In genomic region chr8:84200126-84200555, GRCm38 (mm10) we compare ENCODE assay signal across 8 mouse cellular contexts. TPM values are rescaled to one million over a fixed set of nuclear protein-coding genes. Genes with fewer than 3 reads are reported as not detected.
DNase-seq lines count a peak whose midpoint lies in the region; ATAC-seq lines count a peak whose summit lies in the region.
"Had no signal": no experiment of that assay in that cellular context is flagged by ENCODE, and none has a peak within 500 bp of the region (broad histone marks: within the 10 kb centered on the region; RNA-seq: fewer than 3 reads in every experiment).

No protein-coding gene starts in this region.

- H3K27me3 ChIP-seq in forebrain, embryonic 10.5 days (ENCODE audit: poor library complexity, severe bottlenecking), result peaks cover 28% of the 10 kb centered on the region
- no peaks in the 10 kb centered on the region for H3K27me3 ChIP-seq in kidney, embryonic 16.5 days (ENCODE audit: insufficient read depth, low read length)

- H3K27ac ChIP-seq in forebrain, embryonic 10.5 days, result peak overlapping the region; percentile 94
- peak overlapping the region; percentile 99 for H3K27ac ChIP-seq in kidney, embryonic 16.5 days (ENCODE audit: low read length)

- peaks cover 4% of the 10 kb centered on the region; the same call in 1 of the 2 replicates for H3K36me3 ChIP-seq in forebrain, embryonic 10.5 days (replicated peaks)
- H3K36me3 ChIP-seq in kidney, embryonic 16.5 days (ENCODE audit: insufficient read depth, low read length), result no peaks in the 10 kb centered on the region

- no peak for ATAC-seq in kidney, embryonic 16.5 days (ENCODE audit: low FRiP score, low TSS enrichment)

- peaks cover 74% of the 10 kb centered on the region for H3K4me1 ChIP-seq in forebrain, embryonic 10.5 days
- H3K4me1 ChIP-seq in kidney, embryonic 16.5 days (ENCODE audit: insufficient read depth, low read length), result peaks cover 63% of the 10 kb centered on the region

- H3K4me2 ChIP-seq in kidney, embryonic 16.5 days (replicated peaks; ENCODE audit: low read depth, low read length), result peak overlapping the region; percentile 78

- H3K9ac ChIP-seq in kidney, embryonic 16.5 days (replicated peaks; ENCODE audit: low read length), result peak overlapping the region; percentile 92

- 28% methylated on average over 8 of the region's 8 CpGs for WGBS in forebrain, embryonic 10.5 days
- WGBS in kidney, embryonic 16.5 days, result 15% methylated on average over 8 of the region's 8 CpGs

- peak overlapping the region; percentile 69 for H3K4me3 ChIP-seq in forebrain, embryonic 10.5 days
- H3K4me3 ChIP-seq in kidney, embryonic 16.5 days (ENCODE audit: low read length), result peak overlapping the region; percentile 75

- peak; percentile 31 for DNase-seq in ovary, postnatal 36 days (ENCODE audit: low spot score)
- no peak for DNase-seq in ovary, adult 18-20 months (ENCODE audit: low spot score)
- no peak for DNase-seq in forebrain, embryonic 10.5 days (ENCODE audit: extremely low spot score, low spot score)
- DNase-seq in neural tube, embryonic 10.5 days (ENCODE audit: extremely low spot score, low spot score), result peak; percentile 26
- no peak for DNase-seq in ovary, postnatal 14 days (ENCODE audit: low spot score)
- no peak for DNase-seq in cerebellum, adult 18-20 months

- no peaks in the 10 kb centered on the region for H3K9me3 ChIP-seq in forebrain, embryonic 10.5 days
- no peaks in the 10 kb centered on the region for H3K9me3 ChIP-seq in kidney, embryonic 16.5 days (ENCODE audit: low read length)

RNA-seq across cellular contexts. Expression of gene Nanos3, which starts 15.1 kb away (rescaled TPM):
- 2.6 and 3.7 TPM in 2 replicates for polyA plus RNA-seq in forebrain, embryonic 10.5 days (2016; fragmentation: Nextera tagmentation; extraction: Ambion mirVana)
- polyA plus RNA-seq in kidney, embryonic 16.5 days (2015; fragmentation: Nextera tagmentation; extraction: Ambion mirVana), result 2.6 and 3.1 TPM in 2 replicates
- polyA plus RNA-seq: erythroblast, embryonic 14.5 days had no signal

RNA-seq across cellular contexts. Expression of gene Zswim4, which starts 36.7 kb away (rescaled TPM):
- 28.6 and 31.4 TPM in 2 replicates for polyA plus RNA-seq in forebrain, embryonic 10.5 days (2016; fragmentation: Nextera tagmentation; extraction: Ambion mirVana)
- 18.3 and 18.5 TPM in 2 replicates for polyA plus RNA-seq in kidney, embryonic 16.5 days (2015; fragmentation: Nextera tagmentation; extraction: Ambion mirVana)

RNA-seq across cellular contexts. Expression of gene D8Ertd738e, which starts 49.4 kb away (rescaled TPM):
- 386 and 390 TPM in 2 replicates for polyA plus RNA-seq in forebrain, embryonic 10.5 days (2016; fragmentation: Nextera tagmentation; extraction: Ambion mirVana)
- polyA plus RNA-seq in kidney, embryonic 16.5 days (2015; fragmentation: Nextera tagmentation; extraction: Ambion mirVana), result 321 and 330 TPM in 2 replicates

RNA-seq across cellular contexts. Expression of gene 4930432K21Rik, which starts 52.3 kb away (rescaled TPM):
- polyA plus RNA-seq in forebrain, embryonic 10.5 days (2016; fragmentation: Nextera tagmentation; extraction: Ambion mirVana), result 1.9 and 2.4 TPM in 2 replicates
- polyA plus RNA-seq in kidney, embryonic 16.5 days (2015; fragmentation: Nextera tagmentation; extraction: Ambion mirVana), result 1.7 and 1.9 TPM in 2 replicates
- polyA plus RNA-seq: erythroblast, embryonic 14.5 days had no signal

RNA-seq across cellular contexts. Expression of gene Cc2d1a, which starts 52.4 kb away (rescaled TPM):
- 17.3 and 20.8 TPM in 2 replicates for polyA plus RNA-seq in forebrain, embryonic 10.5 days (2016; fragmentation: Nextera tagmentation; extraction: Ambion mirVana)
- 29.0 and 31.1 TPM in 2 replicates for polyA plus RNA-seq in kidney, embryonic 16.5 days (2015; fragmentation: Nextera tagmentation; extraction: Ambion mirVana)

Comparison
In these comparisons a context has a peak if more than half of its experiments do, and no peak if none do; other contexts are left out.
1. DNase-seq: peak in ovary, postnatal 36 days (single experiment) and neural tube, embryonic 10.5 days (single experiment); none in ovary, adult 18-20 months (single experiment), forebrain, embryonic 10.5 days (single experiment), ovary, postnatal 14 days (single experiment) and cerebellum, adult 18-20 months (0 of 2).